In genomic region chr4:141545743-141546333, GRCm38 (mm10) we compare ENCODE assay signal across 7 mouse cellular contexts. TPM values are rescaled to one million over a fixed set of nuclear protein-coding genes. Genes with fewer than 3 reads are reported as not detected.
DNase-seq lines count a peak whose midpoint lies in the region; ATAC-seq lines count a peak whose summit lies in the region.

No protein-coding gene starts in this region.

- peaks cover 8% of the 10 kb centered on the region for H3K4me1 ChIP-seq in intestine, embryonic 16.5 days (ENCODE audit: control insufficient read depth, insufficient read depth, low read length)
- H3K4me1 ChIP-seq in midbrain, embryonic 11.5 days (ENCODE audit: control insufficient read depth, insufficient read depth, low read length) = peaks cover 20% of the 10 kb centered on the region

- H3K27me3 ChIP-seq in intestine, embryonic 16.5 days (replicated peaks; ENCODE audit: control insufficient read depth, insufficient read depth, low read length) = no peaks in the 10 kb centered on the region
- no peaks in the 10 kb centered on the region for H3K27me3 ChIP-seq in midbrain, embryonic 11.5 days (ENCODE audit: control insufficient read depth, insufficient read depth, low read length)

- no peaks in the 10 kb centered on the region for H3K36me3 ChIP-seq in intestine, embryonic 16.5 days (ENCODE audit: control insufficient read depth, insufficient read depth, low read length)
- H3K36me3 ChIP-seq in midbrain, embryonic 11.5 days (ENCODE audit: control insufficient read depth, insufficient read depth, low read length) = no peaks in the 10 kb centered on the region

- peak overlapping the region; percentile 100 for H3K4me2 ChIP-seq in intestine, embryonic 16.5 days (ENCODE audit: low read depth, low read length)
- H3K4me2 ChIP-seq in midbrain, embryonic 11.5 days = peak overlapping the region; percentile 97

- intact Hi-C loops in gastrocnemius, postnatal 36 days (cut with DNase I) = no loop called here
- intact Hi-C loops in left cerebral cortex, postnatal 36 days (cut with DNase I) = loop anchor here (1.0 kb wide), 1 partner anchor 8 kb away; the partner anchor contains the start of gene Spen

- WGBS in intestine, embryonic 16.5 days = under 1% methylated on average over 54 of the region's 56 CpGs
- under 1% methylated on average over 55 of the region's 56 CpGs for WGBS in midbrain, embryonic 11.5 days

- peak overlapping the region; percentile 99 for H3K9ac ChIP-seq in intestine, embryonic 16.5 days (ENCODE audit: low read depth, low read length)
- H3K9ac ChIP-seq in midbrain, embryonic 11.5 days (ENCODE audit: low read length) = peak overlapping the region; percentile 98

- peak; percentile 98 to 99 for DNase-seq in adrenal gland, adult 18-20 months (ENCODE audit: low spot score in 2 of 2)
- DNase-seq in embryo, embryonic 11 days = peak; percentile 100
- DNase-seq in gastrocnemius, postnatal 36 days = peak; percentile 98 to 100
- DNase-seq in left cerebral cortex, postnatal 36 days (ENCODE audit: low spot score in 2 of 2) = peak; percentile 99 to 100
- DNase-seq in midbrain, embryonic 11.5 days (ENCODE audit: low spot score, missing footprints) = peak; percentile 100
- DNase-seq in skeletal muscle tissue, adult 2 months (ENCODE audit: low read depth, low spot score) = peak; percentile 100

- H3K4me3 ChIP-seq in intestine, embryonic 16.5 days (ENCODE audit: low read length) = peak overlapping the region; percentile 78
- peak overlapping the region; percentile 69 for H3K4me3 ChIP-seq in midbrain, embryonic 11.5 days (ENCODE audit: low read depth, low read length)

- H3K9me3 ChIP-seq in intestine, embryonic 16.5 days (ENCODE audit: control insufficient read depth, low read length) = no peaks in the 10 kb centered on the region
- no peaks in the 10 kb centered on the region for H3K9me3 ChIP-seq in midbrain, embryonic 11.5 days (ENCODE audit: control insufficient read depth, low read length)

- ATAC-seq in intestine, embryonic 16.5 days = peak; percentile 85
- ATAC-seq in midbrain, embryonic 11.5 days (ENCODE audit: low FRiP score) = peak; percentile 76

- H3K27ac ChIP-seq in intestine, embryonic 16.5 days (ENCODE audit: low read length) = peak overlapping the region; percentile 100
- H3K27ac ChIP-seq in midbrain, embryonic 11.5 days (ENCODE audit: low read depth, low read length) = peak overlapping the region; percentile 99

RNA-seq across cellular contexts. Expression of gene Spen, which starts 7.4 kb away (rescaled TPM):
- total RNA-seq in adrenal gland, adult 18-20 months (2021) = 10 to 100 TPM; 49.4 to 53.7 TPM
- total RNA-seq in gastrocnemius, postnatal 36 days (2021) = 10 to 100 TPM; 17.1 to 21.8 TPM
- 6.2 and 6.3 TPM in 2 replicates for polyA plus RNA-seq in intestine, embryonic 16.5 days (2015; fragmentation: Nextera tagmentation; extraction: Ambion mirVana)
- 10 to 100 TPM; 50.8 to 72.8 TPM for total RNA-seq in left cerebral cortex, postnatal 36 days (2021)
- 15.7 and 17.1 TPM in 2 replicates for polyA plus RNA-seq in midbrain, embryonic 11.5 days (2014; fragmentation: Nextera tagmentation; extraction: Ambion mirVana)

Comparison
In these comparisons a context has a peak if more than half of its experiments do, and no peak if none do; other contexts are left out.
1. Peak in every context shown above with its lines: DNase-seq, ATAC-seq, H3K4me3 ChIP-seq and H3K27ac ChIP-seq.